Mouse (Mus musculus): ENCODE results near the gene Nmur1.

Gene Nmur1

GRCm38 (mm10) chr1:86343969-86344861 is 81.8 kb downstream of the Nmur1 start:
- TF ChIP-seq GATA4 (IDR thresholded peaks at IDR 0.05; ENCODE audit: insufficient replicate concordance, low read length), result no peak

GRCm38 (mm10) chr1:86343087-86343645 is 82.9 kb downstream of the Nmur1 start:
- TF ChIP-seq GATA4 (IDR thresholded peaks at IDR 0.05; ENCODE audit: insufficient replicate concordance, low read length), result no peak

- TF ChIP-seq GATA4 (IDR thresholded peaks at IDR 0.05; ENCODE audit: insufficient replicate concordance, low read length), result no peak
These were observed 83.7 kb downstream of the Nmur1 start for GRCm38 (mm10) chr1:86342371-86342770.

- TF ChIP-seq GATA4 (IDR thresholded peaks at IDR 0.05; ENCODE audit: insufficient replicate concordance, low read length), result no peak
These were observed 86.7 kb downstream of the Nmur1 start for GRCm38 (mm10) chr1:86339156-86339812.

GRCm38 (mm10) chr1:86336330-86336729 is 89.7 kb downstream of the Nmur1 start:
- TF ChIP-seq GATA4 (IDR thresholded peaks at IDR 0.05; ENCODE audit: insufficient replicate concordance, low read length), result no peak
